Mouse (Mus musculus) bone marrow, adult 2 months (tissue): ENCODE data around the gene Pde10a.

Source experiments
- CTCF ChIP-seq: fragments of 200-500 bp; IDR thresholded peaks from 2 replicates; pipeline ENCODE4 v1.5.1; 2011; ENCODE audit warnings: low read length, control low read depth; ENCODE audit not compliant: control insufficient read depth, insufficient read depth
- POLR2A ChIP-seq: fragments of 200-500 bp; IDR thresholded peaks from 2 replicates; pipeline ENCODE4 v1.6.1; 2011; ENCODE audit warnings: low read depth, mild to moderate bottlenecking, control low read depth, low read length, borderline replicate concordance; ENCODE audit not compliant: control insufficient read depth

DNA sequence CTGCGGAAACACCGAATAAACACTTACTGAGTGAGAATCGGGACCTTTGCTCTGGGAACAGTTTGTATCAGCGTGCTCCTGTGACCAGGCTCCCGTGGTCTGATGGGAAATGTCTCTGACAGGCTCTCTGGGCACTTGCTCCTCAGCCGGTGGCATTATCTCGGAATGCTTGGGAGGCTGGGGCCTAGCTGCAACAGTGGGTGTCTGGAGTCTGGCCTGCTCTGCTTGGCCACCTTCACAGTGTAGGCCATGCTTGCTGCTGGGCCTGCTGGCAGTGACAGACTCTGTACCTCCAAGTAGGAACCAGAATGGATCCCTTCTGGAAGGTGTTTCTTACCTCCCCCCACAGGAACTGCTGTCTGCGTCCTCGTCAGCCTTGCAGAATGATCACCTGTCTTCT, 362.9 kb downstream of the Pde10a start:
- TF ChIP-seq POLR2A (no peak), CTCF (no peak)
